Mouse (Mus musculus) ES-Bruce4 (cell line): Measurements from ENCODE around the gene Cers5. TPM values are rescaled to one million over a fixed set of nuclear protein-coding genes. Genes with fewer than 3 reads are reported as not detected.
A peak's percentile ranks its signal among the peaks of the same experiment; 100 is the strongest.
"Not testable (repeated sequence)": the region's sequence is repeated elsewhere in the genome, so short reads cannot be mapped to it uniquely, and the experiment has no call there.

Source experiments
- H3K27ac ChIP-seq: 2 replicates; pipeline ENCODE4 v1.5.1; 2012; ENCODE audit warnings: low read length, inconsistent platforms; ENCODE audit not compliant: insufficient read depth
- H3K27me3 ChIP-seq: 2 replicates; pipeline ENCODE4 v1.6.1; 2012; ENCODE audit warnings: mild to moderate bottlenecking, low read length, inconsistent platforms; ENCODE audit not compliant: control insufficient read depth, poor library complexity, insufficient read depth, severe bottlenecking
- H3K36me3 ChIP-seq: 2 replicates; pipeline ENCODE4 v1.6.1; 2012; ENCODE audit warnings: inconsistent platforms, mild to moderate bottlenecking, low read length, moderate library complexity; ENCODE audit not compliant: control insufficient read depth, poor library complexity, insufficient read depth, severe bottlenecking
- H3K4me1 ChIP-seq: one replicate; pipeline ENCODE4 v1.8.1; 2011; ENCODE audit warnings: low read length; ENCODE audit not compliant: control insufficient read depth, insufficient read depth
- H3K4me3 ChIP-seq: 2 replicates; pipeline ENCODE4 v1.5.1; 2011; ENCODE audit warnings: low read depth, mild to moderate bottlenecking, low read length
- H3K9ac ChIP-seq: 2 replicates; pipeline ENCODE4 v1.6.1; 2012; ENCODE audit warnings: low read depth, mild to moderate bottlenecking, inconsistent platforms; ENCODE audit not compliant: poor library complexity, severe bottlenecking
- H3K9me3 ChIP-seq: replicated peaks from 2 replicates; pipeline ENCODE4 v1.6.1; 2012; ENCODE audit warnings: mild to moderate bottlenecking, low read length, inconsistent platforms; ENCODE audit not compliant: control insufficient read depth, poor library complexity, insufficient read depth, severe bottlenecking
- CTCF ChIP-seq: IDR thresholded peaks from one replicate; pipeline ENCODE4 v1.8.1; 2011; ENCODE audit warnings: low read depth, low read length
- EP300 ChIP-seq: IDR thresholded peaks from 2 replicates; pipeline ENCODE4 v1.6.1; 2011; ENCODE audit warnings: low read depth, low read length; ENCODE audit not compliant: insufficient read depth
- POLR2A ChIP-seq: IDR thresholded peaks from one replicate; pipeline ENCODE4 v1.8.1; 2011; ENCODE audit warnings: low read length; ENCODE audit not compliant: insufficient read depth
- polyA plus RNA-seq: library from polyadenylated mRNA; stranded (reverse); fragments of >200 nt; gene quantifications from 2 replicates; pipeline ENCODE4 v1.2.4, GENCODE M21; 2011; ENCODE audit warnings: low read depth; ENCODE audit not compliant: missing spikeins, insufficient read depth, insufficient read length

Cers5 gene
- polyA plus RNA-seq, 1 experiment, result 49.5 TPM

GRCm38 (mm10) chr15:99704041-99704681 is 68.5 kb downstream of the Cers5 start:
- peak overlapping the region; percentile 53 for H3K4me3 ChIP-seq
- H3K36me3 ChIP-seq, result peaks cover 19% of the 10 kb centered on the region
- peak; percentile 96 for TF ChIP-seq EP300
- TF ChIP-seq POLR2A, result no peak
- H3K27me3 ChIP-seq, result no peaks in the 10 kb centered on the region
- peak overlapping the region; percentile 89 for H3K27ac ChIP-seq
- H3K9ac ChIP-seq, result peak overlapping the region; percentile 93
- peaks cover 6% of the 10 kb centered on the region for H3K4me1 ChIP-seq
- H3K9me3 ChIP-seq, result no peaks in the 10 kb centered on the region

GRCm38 (mm10) chr15:99703676-99704040 is 69.0 kb downstream of the Cers5 start:
- TF ChIP-seq CTCF (no peak), EP300 (no peak), POLR2A (no peak)
- H3K9me3 ChIP-seq, result no peaks in the 10 kb centered on the region
- H3K27ac ChIP-seq, result peak overlapping the region; percentile 77
- H3K36me3 ChIP-seq, result peaks cover 14% of the 10 kb centered on the region
- H3K4me1 ChIP-seq, result peaks cover 8% of the 10 kb centered on the region
- H3K27me3 ChIP-seq, result no peaks in the 10 kb centered on the region
- H3K9ac ChIP-seq, result peak overlapping the region; percentile 93
- H3K4me3 ChIP-seq, result no peak overlapping the region

DNA sequence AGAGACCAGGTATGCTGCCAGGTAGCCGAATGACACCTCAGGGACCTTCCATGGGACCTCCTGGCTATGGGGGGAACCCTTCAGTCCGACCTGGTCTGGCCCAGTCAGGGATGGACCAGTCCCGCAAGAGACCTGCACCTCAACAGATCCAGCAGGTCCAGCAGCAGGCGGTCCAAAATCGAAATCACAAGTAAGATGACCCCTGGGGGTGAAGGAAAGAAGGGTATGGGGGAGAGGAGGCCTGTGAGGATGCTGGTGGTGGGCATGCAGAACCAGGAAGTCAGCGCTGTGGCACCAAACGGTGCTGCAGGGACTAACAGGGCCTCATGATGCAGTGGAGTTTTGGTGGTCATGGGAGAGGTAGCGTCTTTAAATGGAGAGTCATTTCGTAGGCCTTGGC is 69.6 kb downstream of the Cers5 start:
- H3K36me3 ChIP-seq, result peaks cover 12% of the 10 kb centered on the region
- peak overlapping the region; percentile 77 for H3K27ac ChIP-seq
- H3K9ac ChIP-seq, result peak overlapping the region; percentile 93
- no peak for TF ChIP-seq CTCF
- H3K9me3 ChIP-seq, result no peaks in the 10 kb centered on the region
- peak overlapping the region; percentile 13 for H3K4me3 ChIP-seq
- peaks cover 10% of the 10 kb centered on the region for H3K4me1 ChIP-seq
- no peaks in the 10 kb centered on the region for H3K27me3 ChIP-seq

GRCm38 (mm10) chr15:99701999-99702900 is 70.4 kb downstream of the Cers5 start, which contains the start of gene Smarcd1:
Gene Smarcd1 (plus strand): TSS chr15:99702129.
- peaks cover 8% of the 10 kb centered on the region for H3K36me3 ChIP-seq
- peak within 1 kb of the TSS; percentile 77 for H3K27ac ChIP-seq
- peak within 1 kb of the TSS; percentile 96 for H3K4me3 ChIP-seq
- no peaks in the 10 kb centered on the region for H3K9me3 ChIP-seq
- TF ChIP-seq CTCF (peak; percentile 69), EP300 (peak; percentile 57; the same call in 1 of the 2 replicates), POLR2A (no peak)
- peak within 1 kb of the TSS; percentile 93 for H3K9ac ChIP-seq
- H3K4me1 ChIP-seq, result peaks cover 10% of the 10 kb centered on the region
- H3K27me3 ChIP-seq, result no peaks in the 10 kb centered on the region

DNA sequence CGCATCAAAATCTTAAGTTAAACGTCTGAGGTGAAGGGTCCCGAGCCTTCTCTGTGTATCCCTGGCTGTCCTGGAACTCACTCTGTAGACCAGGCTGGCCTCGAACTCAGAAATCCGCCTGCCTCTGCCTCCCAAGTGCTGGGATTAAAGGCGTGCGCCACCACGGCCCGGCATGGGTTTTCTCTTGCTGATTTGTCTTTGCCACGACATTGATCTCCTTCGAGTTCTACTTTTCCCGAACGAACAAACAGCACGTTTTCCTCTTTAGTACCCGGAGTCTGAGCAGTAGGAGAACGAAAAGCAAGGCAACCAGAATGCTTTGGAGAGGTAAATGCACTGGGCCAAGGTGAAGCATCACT is 71.1 kb downstream of the Cers5 start:
- peak overlapping the region; percentile 84 for H3K4me3 ChIP-seq
- H3K9ac ChIP-seq, result peak overlapping the region; percentile 93
- H3K27ac ChIP-seq, result peak overlapping the region; percentile 68
- not testable (repeated sequence) for H3K27me3 ChIP-seq, H3K9me3 ChIP-seq, H3K36me3 ChIP-seq
- H3K4me1 ChIP-seq, result peaks cover 10% of the 10 kb centered on the region
